Mouse (Mus musculus) lung, postnatal 14 days (tissue): ENCODE measurements around the gene Nkiras2.
A peak's percentile ranks its signal among the peaks of the same experiment; 100 is the strongest.
"Not testable (repeated sequence)": the region's sequence is repeated elsewhere in the genome, so short reads cannot be mapped to it uniquely, and the experiment has no call there.

Source experiments
- DNase-seq: peaks from one replicate; pipeline ENCODE4 v3.0.0; 2021

Gene Nkiras2

GRCm38 (mm10) chr11:100601372-100601771 is 17.7 kb upstream of the Nkiras2 start:
- no peak for DNase-seq

GRCm38 (mm10) chr11:100603155-100603554 is 15.9 kb upstream of the Nkiras2 start:
- no peak for DNase-seq

DNA sequence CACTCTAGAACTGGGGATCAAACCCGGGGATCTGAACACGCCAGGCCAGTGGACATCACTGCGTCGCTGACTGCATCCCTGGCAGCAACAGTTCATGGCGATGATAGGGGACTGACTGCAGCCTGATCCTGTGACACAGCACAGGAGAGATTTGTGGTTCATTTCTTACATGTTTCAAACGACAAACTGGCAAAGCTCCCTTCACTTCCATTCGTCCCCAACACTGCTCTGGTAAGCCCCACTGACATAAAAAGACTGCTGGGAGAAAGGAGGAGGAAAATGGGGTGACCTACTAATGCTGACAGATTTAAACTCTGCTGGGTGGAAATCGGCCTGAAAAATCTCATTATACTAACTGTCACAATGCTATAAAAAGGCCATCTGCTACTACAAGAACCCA is 15.2 kb upstream of the Nkiras2 start:
- DNase-seq = no peak

DNA sequence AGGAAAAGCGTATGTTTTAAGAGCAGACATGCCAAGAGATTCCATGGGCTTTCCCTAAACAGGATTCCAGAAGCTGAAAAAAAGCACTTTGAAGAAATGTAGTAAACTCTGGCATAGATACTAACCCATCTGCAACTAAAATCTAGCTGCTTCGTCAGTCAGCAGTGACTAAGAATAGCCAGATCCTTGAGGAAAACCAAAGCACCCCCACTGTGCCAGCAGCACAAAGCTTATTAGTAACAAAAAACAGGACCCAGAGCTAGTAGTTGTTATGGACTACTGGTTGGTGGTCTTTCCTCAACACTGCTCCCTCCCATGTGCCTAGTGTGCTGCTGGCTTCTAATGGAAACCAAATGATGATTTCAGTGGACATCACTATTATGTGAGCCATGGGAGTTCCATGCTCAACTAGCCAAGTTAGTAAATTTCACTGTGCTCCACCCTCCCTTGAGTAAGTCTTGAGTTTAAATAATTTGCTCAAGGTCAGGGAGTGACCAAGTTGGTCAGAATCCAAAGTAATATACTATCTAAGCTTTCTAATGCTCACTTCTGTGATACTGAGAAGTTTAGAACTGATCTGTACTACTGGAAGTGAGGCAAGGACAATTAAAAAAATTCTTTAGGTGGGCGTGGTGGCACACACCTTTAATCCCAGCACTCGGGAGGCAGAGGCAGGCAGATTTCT is 14.6 kb upstream of the Nkiras2 start:
- DNase-seq = no peak

DNA sequence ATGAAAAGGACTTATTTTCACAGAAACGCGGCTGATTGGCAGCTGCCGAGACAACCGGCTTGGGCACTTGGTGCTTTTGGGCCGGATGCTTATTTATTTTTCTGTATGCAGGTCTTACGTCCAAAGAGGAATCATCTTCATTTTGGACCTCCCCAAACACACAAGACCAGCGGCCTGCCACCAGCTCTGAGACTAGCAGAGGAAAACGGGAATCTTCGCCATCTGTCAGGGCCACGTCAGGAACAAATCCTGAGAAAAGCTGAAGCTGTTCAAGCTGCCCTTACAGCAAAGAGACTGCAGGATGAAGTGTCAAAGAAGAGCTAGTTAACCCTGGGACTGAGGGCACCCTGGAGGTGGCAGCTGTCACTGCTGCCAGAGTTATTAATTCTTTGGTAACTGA is 13.6 kb upstream of the Nkiras2 start:
- DNase-seq = no peak

DNA sequence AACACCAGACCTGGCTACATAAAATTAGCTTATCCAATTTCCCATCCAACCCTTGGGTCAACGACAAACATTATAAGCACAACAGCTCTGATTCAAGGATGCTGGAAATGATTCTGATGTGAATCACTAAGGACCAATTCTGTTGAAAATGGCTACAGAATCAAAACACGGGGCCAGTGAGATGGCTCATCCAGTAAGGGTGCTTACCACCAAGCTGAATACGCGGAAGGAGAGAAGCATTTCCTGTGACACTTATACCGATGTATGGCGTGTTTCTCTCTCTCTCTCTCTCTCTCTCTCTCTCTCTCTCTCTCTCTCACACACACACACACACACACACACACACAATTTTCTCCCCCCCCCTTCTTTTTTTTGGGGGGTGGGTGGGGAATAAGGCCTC is 11.9 kb upstream of the Nkiras2 start:
- no peak for DNase-seq

GRCm38 (mm10) chr11:100608796-100609195 is 10.2 kb upstream of the Nkiras2 start:
- DNase-seq = no peak

DNA sequence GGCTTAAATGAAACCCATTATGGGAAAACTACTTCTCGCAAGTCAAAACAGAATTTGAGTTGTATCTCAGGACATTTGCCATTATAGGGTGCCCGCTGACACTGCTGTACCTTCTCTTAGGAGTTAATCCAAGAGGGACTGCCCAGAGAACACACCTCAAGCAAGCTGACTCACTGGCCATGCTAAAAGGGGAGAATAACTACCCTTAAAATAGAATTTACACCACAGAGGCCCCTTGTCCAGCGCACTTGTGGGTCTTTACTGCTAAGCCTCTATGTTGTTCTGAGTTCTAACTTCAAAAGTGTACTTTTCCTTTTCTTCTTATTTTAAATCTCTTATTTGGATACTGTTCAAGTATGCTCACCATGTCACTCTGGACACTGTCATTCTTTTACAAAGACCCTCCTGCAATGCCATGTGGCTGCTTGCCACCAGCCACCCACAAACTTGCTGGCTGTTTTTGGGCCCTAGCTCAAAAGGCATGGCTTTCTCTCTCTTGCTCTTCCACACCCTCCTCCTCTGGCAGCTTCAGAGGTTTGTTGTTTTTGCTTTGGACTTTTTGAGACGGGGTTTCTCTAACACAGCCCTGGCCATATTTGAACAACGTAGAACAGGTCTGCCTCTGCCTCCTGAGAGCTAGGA is 9.6 kb upstream of the Nkiras2 start:
- DNase-seq = no peak

DNA sequence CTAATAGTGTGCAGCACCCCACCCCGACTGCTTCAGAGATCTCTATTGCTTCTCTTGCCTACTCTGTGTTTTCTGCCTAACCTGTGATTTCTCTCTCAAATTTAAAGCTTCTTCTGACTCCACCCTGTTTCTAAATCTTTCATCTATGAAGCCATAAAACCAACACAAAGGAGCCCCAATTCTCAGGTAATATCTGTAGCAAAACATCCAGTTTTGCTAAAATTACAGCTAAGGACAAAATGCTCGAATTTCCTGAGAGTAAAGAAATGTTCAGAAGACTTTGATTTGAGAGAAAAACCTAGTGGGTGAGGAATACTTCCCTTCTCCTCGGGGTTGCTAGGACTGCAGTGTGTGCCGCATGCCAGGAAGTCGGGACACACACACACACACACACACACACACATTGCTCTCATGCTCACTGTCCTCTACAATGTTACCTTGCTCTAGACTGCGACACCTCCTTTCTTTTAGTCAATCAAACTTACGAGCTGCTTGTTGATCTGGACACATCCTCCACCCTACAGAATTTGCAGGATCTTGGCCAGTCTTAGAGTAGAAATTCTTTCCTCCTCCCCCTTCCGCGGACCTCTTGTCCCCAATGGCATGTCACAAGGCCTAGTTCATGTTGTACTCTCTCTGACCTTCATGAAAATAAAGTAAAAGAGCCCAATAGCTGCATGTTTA is 8.9 kb upstream of the Nkiras2 start:
- DNase-seq = no peak

- no peak for DNase-seq
These were observed 7.4 kb upstream of the Nkiras2 start for GRCm38 (mm10) chr11:100611627-100612026.

DNA sequence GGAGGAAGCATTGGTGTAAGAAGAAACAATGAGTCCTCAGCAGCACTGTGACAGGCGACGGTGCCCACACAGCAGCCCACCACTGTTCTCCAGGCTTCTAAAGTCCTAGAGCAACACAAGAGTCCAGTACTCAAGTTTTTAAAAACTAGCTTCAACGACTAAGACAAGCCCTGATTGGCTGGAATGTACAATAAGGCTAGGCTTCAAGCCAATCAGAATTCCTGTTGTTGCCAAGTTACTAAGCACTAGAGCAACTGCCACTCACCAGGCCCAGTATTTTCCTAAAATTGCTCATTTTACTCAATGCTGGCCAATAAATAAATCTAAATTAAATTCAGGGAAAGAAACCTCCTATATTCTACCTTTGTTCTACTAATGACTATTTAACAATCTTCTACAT is 5.8 kb upstream of the Nkiras2 start:
- DNase-seq = no peak

DNA sequence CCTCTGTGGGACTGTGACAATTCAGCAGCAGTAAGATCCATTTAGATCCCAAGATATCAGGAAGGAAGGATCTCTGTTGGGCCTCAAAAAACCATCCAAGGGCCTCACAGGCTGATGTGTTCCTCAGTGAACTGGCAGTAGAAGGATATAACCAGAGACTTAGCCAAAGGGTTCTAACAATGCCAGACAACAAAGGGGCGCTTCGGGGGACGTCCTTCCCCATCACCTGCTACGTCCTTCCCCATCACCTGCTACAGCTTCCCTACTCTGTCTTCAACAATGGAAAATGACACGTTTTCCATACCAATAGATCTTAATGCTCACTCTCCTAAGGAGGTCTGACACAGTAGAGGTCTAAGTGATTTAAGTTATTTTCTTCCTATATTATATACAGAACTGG is 2.7 kb upstream of the Nkiras2 start:
- DNase-seq = no peak

DNA sequence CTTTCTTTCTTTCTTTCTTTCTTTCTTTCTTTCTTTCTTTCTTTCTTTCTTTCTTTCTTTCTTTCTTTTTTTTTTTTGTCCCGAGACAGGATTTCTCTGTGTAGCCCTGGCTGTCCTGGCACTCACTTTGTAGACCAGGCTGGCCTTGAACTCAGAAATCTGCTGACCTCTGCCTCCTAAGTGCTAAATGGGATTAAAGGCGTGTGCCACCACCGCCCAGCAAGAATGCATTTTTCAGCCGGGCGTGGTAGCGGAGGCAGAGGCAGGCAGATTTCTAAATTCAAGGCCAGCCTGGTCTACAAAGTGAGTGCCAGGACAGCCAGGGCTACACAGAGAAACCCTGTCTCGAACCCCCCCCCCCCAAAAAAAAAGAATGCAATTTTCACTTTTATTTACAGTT is 2.2 kb upstream of the Nkiras2 start:
- DNase-seq = not testable (repeated sequence)

- DNase-seq = no peak
These were observed 1.6 kb upstream of the Nkiras2 start for GRCm38 (mm10) chr11:100617480-100617879.

GRCm38 (mm10) chr11:100619485-100619975 is 486 bp downstream of the Nkiras2 start:
- peak; percentile 94 for DNase-seq

- no peak for DNase-seq
These were observed 938 bp downstream of the Nkiras2 start, which contains the start of gene Dnajc7 for GRCm38 (mm10) chr11:100619982-100620381. Gene Dnajc7 (minus strand): TSS chr11:100620168.

- peak; percentile 96 for DNase-seq
These were observed 3.7 kb downstream of the Nkiras2 start for GRCm38 (mm10) chr11:100622714-100623113.

- peak; percentile 60 for DNase-seq
These were observed 4.8 kb downstream of the Nkiras2 start for GRCm38 (mm10) chr11:100623867-100624266.

- no peak for DNase-seq
These were observed 7.0 kb downstream of the Nkiras2 start for GRCm38 (mm10) chr11:100625754-100626700.

DNA sequence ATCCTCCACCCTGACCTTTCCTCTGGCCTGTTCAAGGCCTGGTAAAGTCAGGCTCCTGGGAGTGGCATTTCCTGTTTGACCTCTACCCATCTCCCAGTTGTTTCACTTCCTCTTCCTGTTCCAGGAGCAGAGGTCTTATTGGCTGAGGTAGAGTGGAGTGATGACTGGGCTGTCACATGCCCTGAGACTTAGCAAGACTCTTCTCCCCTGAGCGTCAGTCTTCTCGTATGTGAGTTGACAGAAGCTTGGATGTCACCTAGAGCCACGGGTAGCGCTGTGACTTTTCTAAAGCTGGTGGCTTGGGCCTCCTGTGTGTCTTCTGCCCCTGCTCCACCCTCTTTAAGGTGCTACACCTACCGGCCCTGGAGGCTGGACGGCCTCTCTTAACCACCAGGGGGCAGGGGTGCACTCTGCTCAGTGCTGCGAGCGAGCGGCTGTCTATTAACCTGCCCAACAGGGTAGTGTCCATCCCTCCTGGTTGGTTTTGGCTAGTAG is 7.7 kb downstream of the Nkiras2 start:
- DNase-seq = peak; percentile 83

- no peak for DNase-seq
These were observed 9.0 kb downstream of the Nkiras2 start for GRCm38 (mm10) chr11:100628056-100628455.

GRCm38 (mm10) chr11:100628862-100629352 is 9.9 kb downstream of the Nkiras2 start:
- DNase-seq = peak; percentile 31
